Mouse (Mus musculus) macrophage (primary cell): ENCODE data around the gene Myt1l. TPM values are rescaled to one million over a fixed set of nuclear protein-coding genes. Genes with fewer than 3 reads are reported as not detected.

ENCODE experiments used
- H3K27ac ChIP-seq: fragments of 350-480 bp; formaldehyde crosslinking; 2 replicates; pipeline ENCODE4 v1.9.0; 2021
- H3K36me3 ChIP-seq: fragments of 350-480 bp; formaldehyde crosslinking; 2 replicates; pipeline ENCODE4 v1.9.0; 2021; ENCODE audit errors: inconsistent target
- H3K4me3 ChIP-seq: fragments of 350-480 bp; formaldehyde crosslinking; 2 replicates; pipeline ENCODE4 v1.9.0; 2021; ENCODE audit errors: inconsistent target
- H3K79me2 ChIP-seq: fragments of 350-480 bp; formaldehyde crosslinking; 2 replicates; pipeline ENCODE4 v1.9.0; 2021; ENCODE audit errors: inconsistent target
- WGBS: methylation state at CpG from one replicate; pipeline ENCODE4 v1.1.7; 2026; ENCODE audit warnings: inconsistent platforms; ENCODE audit not compliant: missing documents; 5-methylcytosine and 5-hydroxymethylcytosine counted together
- polyA plus RNA-seq: library from polyadenylated mRNA; stranded (reverse); fragments of 250-400 nt; gene quantifications from 3 replicates; pipeline ENCODE4 v1.2.4, GENCODE M21; 2018; ENCODE audit warnings: inconsistent platforms

The Myt1l gene
- polyA plus RNA-seq, 1 experiment from 2014 or later: not detected

- Histone ChIP-seq H3K27ac (no peak within 1 kb of the TSS), H3K79me2 (no peaks in the 10 kb centered on the region), H3K4me3 (no peak within 1 kb of the TSS), H3K36me3 (no peaks in the 10 kb centered on the region)
- 43% methylated on average over 8 of the region's 8 CpGs for WGBS
These were observed 409.1 kb downstream of the Myt1l start, which contains the start of gene Pxdn for GRCm38 (mm10) chr12:29937308-29937707. Gene Pxdn (plus strand): TSS chr12:29937608.

DNA sequence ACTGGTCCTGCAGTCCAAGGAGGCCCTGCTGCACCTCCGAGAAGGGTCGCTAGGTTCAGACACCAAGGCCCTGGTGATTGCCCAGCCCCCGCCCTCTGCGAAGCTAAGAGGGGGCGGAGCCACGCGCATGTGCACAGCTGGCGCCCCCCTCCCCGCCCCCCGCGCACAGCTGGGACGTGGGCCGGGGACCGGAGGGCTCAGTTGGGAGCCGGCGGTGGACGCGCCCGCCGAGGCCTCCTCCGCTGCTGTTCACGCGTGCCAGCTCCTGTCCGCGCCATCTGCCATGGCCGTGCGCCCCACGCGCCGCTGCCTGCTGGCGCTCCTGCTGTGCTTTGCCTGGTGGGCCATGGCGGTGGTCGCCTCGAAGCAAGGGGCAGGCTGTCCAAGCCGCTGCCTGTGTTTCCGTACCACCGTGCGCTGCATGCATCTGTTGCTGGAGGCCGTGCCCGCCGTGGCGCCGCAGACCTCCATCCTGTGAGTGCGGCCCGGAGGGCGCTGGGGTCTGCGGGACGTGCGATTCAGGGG is 409.7 kb downstream of the Myt1l start:
- Histone ChIP-seq H3K36me3 (no peaks in the 10 kb centered on the region), H3K79me2 (no peaks in the 10 kb centered on the region), H3K4me3 (no peak overlapping the region), H3K27ac (no peak overlapping the region)
- 3% methylated on average over 44 of the region's 49 CpGs for WGBS

- Histone ChIP-seq H3K36me3 (no peaks in the 10 kb centered on the region), H3K27ac (no peak overlapping the region), H3K79me2 (no peaks in the 10 kb centered on the region), H3K4me3 (no peak overlapping the region)
- 5% methylated on average over 40 of the region's 40 CpGs for WGBS
These were observed 410.3 kb downstream of the Myt1l start for GRCm38 (mm10) chr12:29938376-29939041.

- Histone ChIP-seq H3K4me3 (no peak overlapping the region), H3K79me2 (no peaks in the 10 kb centered on the region), H3K36me3 (no peaks in the 10 kb centered on the region), H3K27ac (no peak overlapping the region)
- 58% methylated on average over 8 of the region's 8 CpGs for WGBS
These were observed 411.1 kb downstream of the Myt1l start for GRCm38 (mm10) chr12:29939261-29939671.

DNA sequence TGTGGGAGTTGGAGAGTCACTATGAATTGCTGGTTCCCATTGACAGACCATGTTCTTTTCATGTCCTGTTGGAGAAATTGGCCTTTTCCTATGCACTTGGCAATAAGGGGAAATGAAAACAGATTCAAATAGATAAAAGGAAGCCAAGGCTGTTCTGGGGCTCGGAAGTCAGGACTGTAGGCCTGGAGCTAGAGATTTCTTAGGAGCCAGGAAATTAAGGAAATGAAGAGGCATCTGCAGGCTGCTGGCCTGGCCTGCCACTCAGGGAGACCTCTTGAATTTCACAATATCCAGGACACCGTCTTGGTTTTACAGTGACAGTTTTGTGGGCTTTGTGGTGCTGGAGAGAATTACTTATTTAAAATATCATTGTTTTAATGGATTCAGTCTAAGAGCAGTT is 414.3 kb downstream of the Myt1l start:
- no peaks in the 10 kb centered on the region for H3K36me3 ChIP-seq
- no peak overlapping the region for H3K27ac ChIP-seq
- WGBS: 92% methylated on average over 2 of the region's 2 CpGs
- H3K4me3 ChIP-seq: no peak overlapping the region
- no peaks in the 10 kb centered on the region for H3K79me2 ChIP-seq

GRCm38 (mm10) chr12:29944650-29945049 is 416.5 kb downstream of the Myt1l start:
- no peak overlapping the region for H3K27ac ChIP-seq
- no peak overlapping the region for H3K4me3 ChIP-seq
- no peaks in the 10 kb centered on the region for H3K79me2 ChIP-seq
- no peaks in the 10 kb centered on the region for H3K36me3 ChIP-seq
- 88% methylated on average over 3 of the region's 3 CpGs for WGBS

DNA sequence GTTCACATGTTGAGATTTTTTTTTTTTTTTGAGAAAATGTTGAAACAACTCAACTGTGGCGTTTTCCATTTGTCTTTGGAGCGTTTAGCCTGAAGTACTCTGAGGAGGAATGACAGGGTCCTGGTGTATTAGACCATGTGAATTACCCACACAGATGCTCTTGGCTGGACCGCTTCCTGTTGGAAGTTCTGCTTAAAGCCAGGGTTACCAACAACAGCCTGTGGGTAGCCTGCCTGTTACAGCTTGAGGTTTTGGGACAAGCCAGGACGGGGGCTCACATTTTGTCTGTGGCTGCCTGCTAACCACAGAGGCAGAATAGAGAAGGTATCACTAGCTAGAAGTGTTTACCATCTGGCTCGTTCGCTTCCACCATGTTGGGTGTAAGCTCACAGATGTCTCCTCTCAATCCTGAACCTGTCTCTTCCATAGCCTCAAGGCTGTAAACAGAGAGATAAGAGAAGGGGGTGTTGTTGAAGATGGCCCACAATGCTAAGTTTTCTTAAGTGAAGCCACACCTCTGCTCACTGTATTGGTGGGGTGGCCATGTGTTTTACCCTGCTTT is 417.1 kb downstream of the Myt1l start:
- no peak overlapping the region for H3K27ac ChIP-seq
- no peaks in the 10 kb centered on the region for H3K79me2 ChIP-seq
- no peaks in the 10 kb centered on the region for H3K36me3 ChIP-seq
- H3K4me3 ChIP-seq: no peak overlapping the region
- WGBS: 33% methylated on average over 6 of the region's 6 CpGs

GRCm38 (mm10) chr12:29951043-29951442 is 422.9 kb downstream of the Myt1l start:
- Histone ChIP-seq H3K27ac (no peak overlapping the region), H3K4me3 (no peak overlapping the region), H3K79me2 (no peaks in the 10 kb centered on the region), H3K36me3 (no peaks in the 10 kb centered on the region)
- 75% methylated on average over 6 of the region's 6 CpGs for WGBS

GRCm38 (mm10) chr12:29951485-29951884 is 423.3 kb downstream of the Myt1l start:
- H3K36me3 ChIP-seq: no peaks in the 10 kb centered on the region
- H3K4me3 ChIP-seq: no peak overlapping the region
- no peak overlapping the region for H3K27ac ChIP-seq
- H3K79me2 ChIP-seq: no peaks in the 10 kb centered on the region
- WGBS: 85% methylated on average over 5 of the region's 5 CpGs

DNA sequence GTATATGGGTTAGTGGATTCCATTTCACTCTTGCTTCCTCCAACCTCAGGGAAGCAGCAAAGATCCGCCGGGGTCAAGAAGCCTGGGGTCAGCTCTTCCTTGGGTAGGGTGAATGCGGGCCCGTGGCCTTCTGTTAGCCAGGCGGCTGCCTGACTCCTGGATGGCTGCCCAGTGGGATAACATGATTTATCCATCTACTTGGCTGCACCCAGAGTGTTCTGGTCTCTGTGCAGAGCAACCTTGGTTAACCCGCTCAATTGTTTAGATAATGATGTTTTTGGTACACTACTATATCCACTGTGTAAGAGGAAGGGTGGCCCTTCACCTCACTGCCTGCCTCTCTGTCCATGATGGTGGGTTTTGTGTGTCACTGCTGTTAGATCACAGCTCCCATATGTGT is 423.9 kb downstream of the Myt1l start:
- no peak overlapping the region for H3K4me3 ChIP-seq
- H3K79me2 ChIP-seq: no peaks in the 10 kb centered on the region
- no peak overlapping the region for H3K27ac ChIP-seq
- no peaks in the 10 kb centered on the region for H3K36me3 ChIP-seq
- WGBS: 95% methylated on average over 6 of the region's 6 CpGs

- no peak overlapping the region for H3K27ac ChIP-seq
- no peaks in the 10 kb centered on the region for H3K79me2 ChIP-seq
- 76% methylated on average over 11 of the region's 11 CpGs for WGBS
- no peaks in the 10 kb centered on the region for H3K36me3 ChIP-seq
- no peak overlapping the region for H3K4me3 ChIP-seq
These were observed 425.8 kb downstream of the Myt1l start for GRCm38 (mm10) chr12:29953999-29954398.

GRCm38 (mm10) chr12:29954464-29954863 is 426.3 kb downstream of the Myt1l start:
- H3K79me2 ChIP-seq: no peaks in the 10 kb centered on the region
- 90% methylated on average over 3 of the region's 3 CpGs for WGBS
- H3K4me3 ChIP-seq: no peak overlapping the region
- H3K27ac ChIP-seq: no peak overlapping the region
- H3K36me3 ChIP-seq: no peaks in the 10 kb centered on the region

DNA sequence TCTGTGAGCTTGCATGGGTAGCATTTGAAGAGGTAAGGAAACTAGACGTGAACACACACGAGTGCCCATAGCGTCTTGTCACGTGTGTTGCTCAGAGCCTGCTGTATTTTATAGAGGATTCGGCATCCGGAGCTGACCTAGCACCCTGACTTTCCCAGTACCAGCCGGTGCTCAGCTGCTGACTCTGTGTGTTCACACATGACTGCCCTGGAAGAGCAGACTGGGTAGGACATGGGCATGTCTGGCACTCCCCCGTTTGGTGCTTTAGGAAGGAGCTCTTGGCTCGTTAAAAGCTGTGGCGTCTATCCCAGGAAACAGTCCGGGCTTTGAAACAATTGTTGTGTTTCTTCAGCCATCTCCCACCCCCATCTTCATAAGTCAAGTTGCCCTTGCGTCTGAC is 428.8 kb downstream of the Myt1l start:
- no peak overlapping the region for H3K4me3 ChIP-seq
- WGBS: 75% methylated on average over 12 of the region's 12 CpGs
- no peaks in the 10 kb centered on the region for H3K79me2 ChIP-seq
- no peaks in the 10 kb centered on the region for H3K36me3 ChIP-seq
- H3K27ac ChIP-seq: no peak overlapping the region

- H3K27ac ChIP-seq: no peak overlapping the region
- H3K79me2 ChIP-seq: no peaks in the 10 kb centered on the region
- H3K4me3 ChIP-seq: no peak overlapping the region
- WGBS: 84% methylated on average over 5 of the region's 5 CpGs
- no peaks in the 10 kb centered on the region for H3K36me3 ChIP-seq
These were observed 430.5 kb downstream of the Myt1l start for GRCm38 (mm10) chr12:29958637-29959036.

DNA sequence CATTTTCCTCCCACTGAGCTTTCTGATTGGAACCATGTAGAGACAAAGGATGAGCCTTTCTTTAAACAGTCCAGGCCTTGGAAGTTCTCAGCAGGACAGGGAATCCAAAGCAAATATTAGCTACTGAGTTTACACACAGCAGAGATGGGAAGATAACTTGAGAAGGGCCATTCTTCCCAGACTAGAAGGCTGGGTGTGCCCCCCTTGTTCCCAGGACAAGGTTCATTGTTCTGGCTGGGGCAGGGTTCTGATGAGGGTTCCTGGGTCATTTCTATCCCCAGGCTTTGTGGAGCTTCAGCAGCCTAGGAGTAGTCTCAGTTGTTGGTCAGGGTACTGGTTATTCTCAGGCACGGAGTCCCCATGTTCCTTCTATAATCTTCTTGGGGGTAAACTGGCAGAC is 432.9 kb downstream of the Myt1l start:
- Histone ChIP-seq H3K79me2 (no peaks in the 10 kb centered on the region), H3K4me3 (no peak overlapping the region), H3K36me3 (no peaks in the 10 kb centered on the region), H3K27ac (no peak overlapping the region)
- 57% methylated on average over 1 of the region's 1 CpGs for WGBS
